8 mouse cellular contexts compared by ENCODE assay signal in genomic region chr6:144782031-144782857, GRCm38 (mm10). TPM values are rescaled to one million over a fixed set of nuclear protein-coding genes. Genes with fewer than 3 reads are reported as not detected.
DNase-seq lines count a peak whose midpoint lies in the region; ATAC-seq and TF ChIP-seq lines count a peak whose summit lies in the region.

No protein-coding gene starts in this region.

- TF ChIP-seq POLR2A in testis, adult 2 months (IDR thresholded peaks at IDR 0.05; ENCODE audit: control insufficient read depth, low read depth, low read length) = no peak
- no peak for TF ChIP-seq POLR2A in limb, embryonic 14.5 days (IDR thresholded peaks at IDR 0.05; ENCODE audit: borderline replicate concordance, extremely low read depth, insufficient read depth, insufficient read length)

- H3K36me3 ChIP-seq in testis, adult 2 months (ENCODE audit: control insufficient read depth, insufficient read depth, low read length) = no peaks in the 10 kb centered on the region
- H3K36me3 ChIP-seq in heart, embryonic 14.5 days (ENCODE audit: control insufficient read depth, insufficient read depth, low read length) = no peaks in the 10 kb centered on the region
- H3K36me3 ChIP-seq in limb, embryonic 14.5 days (ENCODE audit: control insufficient read depth, insufficient read depth, low read length) = no peaks in the 10 kb centered on the region

- H3K4me2 ChIP-seq in heart, embryonic 14.5 days (ENCODE audit: low read length) = peak overlapping the region; percentile 99
- peak overlapping the region; percentile 96 for H3K4me2 ChIP-seq in limb, embryonic 14.5 days (replicated peaks; ENCODE audit: low read depth, low read length, severe bottlenecking)

- no peak for TF ChIP-seq CTCF in testis, adult 2 months (IDR thresholded peaks at IDR 0.05; ENCODE audit: control insufficient read depth, insufficient read depth, insufficient replicate concordance, low read depth, low read length)

- under 1% methylated on average over 51 of the region's 55 CpGs for WGBS in heart, embryonic 14.5 days
- under 1% methylated on average over 44 of the region's 55 CpGs for WGBS in limb, embryonic 14.5 days

- 0 out of 2 replicates have a peak, but pooled peaks cover 2% of the 10 kb centered on the region for H3K27me3 ChIP-seq in testis, adult 2 months (ENCODE audit: control insufficient read depth, insufficient read depth, low read length)
- H3K27me3 ChIP-seq in heart, embryonic 14.5 days (ENCODE audit: control insufficient read depth, insufficient read depth, low read length) = peaks cover 39% of the 10 kb centered on the region
- H3K27me3 ChIP-seq in limb, embryonic 14.5 days (ENCODE audit: control insufficient read depth, insufficient read depth, low read length) = peaks cover 8% of the 10 kb centered on the region; the same call in 1 of the 2 replicates

- no peaks in the 10 kb centered on the region for H3K9me3 ChIP-seq in heart, embryonic 14.5 days (ENCODE audit: control insufficient read depth, low read length)
- no peaks in the 10 kb centered on the region for H3K9me3 ChIP-seq in limb, embryonic 14.5 days (ENCODE audit: control insufficient read depth, low read length)

- no peak; the same call in 1 of the 2 replicates for ATAC-seq in heart, embryonic 14.5 days (ENCODE audit: insufficient number of reproducible peaks, insufficient read depth, low FRiP score, low read depth)
- ATAC-seq in limb, embryonic 14.5 days (ENCODE audit: low FRiP score, low read depth) = peak; percentile 19

- peaks cover 8% of the 10 kb centered on the region for H3K4me1 ChIP-seq in testis, adult 2 months (ENCODE audit: control insufficient read depth, insufficient read depth, low read length)
- H3K4me1 ChIP-seq in heart, embryonic 14.5 days (ENCODE audit: control insufficient read depth in 2 of 2, insufficient read depth in 2 of 2, low read length in 2 of 2) = peaks cover 0 to 11% of the 10 kb centered on the region in 2 experiments; a peak in 2 of 4 replicates
- H3K4me1 ChIP-seq in limb, embryonic 14.5 days (ENCODE audit: control insufficient read depth, insufficient read depth, low read length) = peaks cover 13% of the 10 kb centered on the region; the same call in 1 of the 2 replicates

- H3K27ac ChIP-seq in testis, adult 2 months (ENCODE audit: control insufficient read depth, insufficient read depth, low read depth, low read length) = no peak overlapping the region
- 0 out of 4 replicates have a peak overlapping the region, but pooled peaks of 1 of the 2 experiments have one; percentile 57 for H3K27ac ChIP-seq in heart, embryonic 14.5 days (replicated peaks in 1 of 2; ENCODE audit: control insufficient read depth in 1 of 2, insufficient read depth in 1 of 2, low read depth in 2 of 2, low read length in 2 of 2)
- H3K27ac ChIP-seq in limb, embryonic 14.5 days (replicated peaks; ENCODE audit: low read depth, low read length) = no peak overlapping the region

- peak; percentile 38 to 78 for DNase-seq in adrenal gland, adult (ENCODE audit: inconsistent age in 2 of 2, low spot score in 1 of 2)
- DNase-seq in adrenal gland, adult 8-10 months = no peak
- DNase-seq in testis, postnatal 14 days (ENCODE audit: low spot score) = no peak
- no peak for DNase-seq in limb, embryonic 14.5 days (ENCODE audit: low spot score)
- DNase-seq in neural tube, embryonic 10.5 days (ENCODE audit: extremely low spot score, low spot score) = peak; percentile 69
- no peak for DNase-seq in thymus, postnatal 10 days (ENCODE audit: low spot score in 2 of 2)

- peak overlapping the region; percentile 74 for H3K9ac ChIP-seq in heart, embryonic 14.5 days (ENCODE audit: low read length)
- H3K9ac ChIP-seq in limb, embryonic 14.5 days (ENCODE audit: low read depth, low read length, severe bottlenecking) = peak overlapping the region; percentile 69

- peak overlapping the region; percentile 82 for H3K4me3 ChIP-seq in testis, adult 2 months (ENCODE audit: control insufficient read depth, low read depth, low read length)
- peak overlapping the region; percentile 83 to 94 for H3K4me3 ChIP-seq in heart, embryonic 14.5 days (ENCODE audit: control insufficient read depth in 1 of 2, insufficient read depth in 1 of 2, low read depth in 1 of 2, low read length in 2 of 2)
- peak overlapping the region; percentile 74 for H3K4me3 ChIP-seq in limb, embryonic 14.5 days (replicated peaks; ENCODE audit: low read length)

RNA-seq across cellular contexts. Expression of gene Sox5, which starts 0.5 kb away (rescaled TPM):
- 10 to 100 TPM; 11.7 to 35.6 (median 21.6) TPM for total RNA-seq in adrenal gland, adult 8-10 months (2022)
- polyA plus RNA-seq in testis, adult 2 months (2012; rRNA removed) = 148 and 175 TPM in 2 replicates
- polyA plus RNA-seq in heart, embryonic 14.5 days (2014; fragmentation: Nextera tagmentation; extraction: Ambion mirVana) = 9.7 and 10.6 TPM in 2 replicates
- 20.6 and 26.0 TPM in 2 replicates for polyA plus RNA-seq in limb, embryonic 14.5 days (2012; rRNA removed)
- 32.8 and 38.0 TPM in 2 replicates for polyA plus RNA-seq in limb, embryonic 14.5 days (2014; fragmentation: Nextera tagmentation; extraction: Ambion mirVana)

Comparison
In these comparisons a context has a peak if more than half of its experiments do, and no peak if none do; other contexts are left out.
1. DNase-seq: peak in adrenal gland, adult (2 of 2) and neural tube, embryonic 10.5 days (single experiment); none in adrenal gland, adult 8-10 months (single experiment), testis, postnatal 14 days (single experiment), limb, embryonic 14.5 days (single experiment) and thymus, postnatal 10 days (0 of 2).
2. Peak in every context shown above with its lines, with median percentiles within 50 percentile points of each other: H3K4me3 ChIP-seq.